31 mouse cellular contexts compared by ENCODE assay signal in the genomic region with DNA sequence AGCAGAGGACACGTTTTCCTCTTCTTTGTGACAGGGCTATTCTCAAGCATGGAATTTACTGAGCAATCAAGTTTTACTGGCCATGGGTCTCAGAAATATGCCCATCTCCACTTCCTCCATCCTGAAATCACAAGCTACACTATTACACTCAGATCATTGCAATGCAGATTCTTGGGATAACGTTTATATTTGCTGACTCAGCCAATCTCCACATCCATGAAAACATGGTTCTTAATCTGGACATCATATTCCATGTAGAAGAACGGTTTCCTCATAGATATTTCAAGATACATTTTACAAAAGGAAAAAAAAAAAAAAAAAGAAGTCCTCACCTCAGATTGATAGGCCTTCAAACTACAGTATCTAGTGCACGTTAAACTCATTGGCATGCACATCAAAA.
"Had no signal": no experiment of that assay in that cellular context is flagged by ENCODE, and none has a peak within 500 bp of the region (broad histone marks: within the 10 kb centered on the region; RNA-seq: fewer than 3 reads in every experiment).

No protein-coding gene starts in this region.

- H3K9me3 ChIP-seq: limb, embryonic 10.5 days; limb, embryonic 12.5 days; limb, embryonic 13.5 days; limb, embryonic 15.5 days; liver, embryonic 12.5 days; liver, embryonic 13.5 days; liver, embryonic 15.5 days; lung, embryonic 15.5 days; megakaryocyte, embryonic 14.5 days; midbrain, embryonic 10.5 days; midbrain, embryonic 12.5 days; midbrain, embryonic 13.5 days; neural tube, embryonic 12.5 days had no signal

- H3K4me1 ChIP-seq: limb, embryonic 10.5 days; limb, embryonic 12.5 days; limb, embryonic 13.5 days; limb, embryonic 15.5 days; liver, embryonic 12.5 days; liver, embryonic 13.5 days; liver, embryonic 15.5 days; lung, embryonic 15.5 days; megakaryocyte, embryonic 14.5 days; midbrain, embryonic 10.5 days; midbrain, embryonic 12.5 days; midbrain, embryonic 13.5 days; neural tube, embryonic 12.5 days had no signal

- DNase-seq: left cerebral cortex, postnatal 4 days; liver; liver, embryonic 13.5 days; liver, postnatal 0 days; lung, adult 18-20 months; lung, adult 2 months; lung, embryonic 14.5 days; lung, postnatal 10 days; lung, postnatal 14 days; lung, postnatal 36 days; lung, postnatal 4 days; midbrain, embryonic 14.5 days had no signal

- H3K9ac ChIP-seq: limb, embryonic 12.5 days; limb, embryonic 13.5 days; limb, embryonic 15.5 days; liver, embryonic 12.5 days; liver, embryonic 13.5 days; liver, embryonic 14.5 days; liver, embryonic 15.5 days; liver, postnatal 0 days; lung, embryonic 14.5 days; lung, embryonic 15.5 days; midbrain, embryonic 12.5 days; midbrain, embryonic 13.5 days; neural tube, embryonic 12.5 days had no signal

- H3K4me3 ChIP-seq: limb, embryonic 10.5 days; limb, embryonic 12.5 days; limb, embryonic 13.5 days; limb, embryonic 15.5 days; liver, embryonic 12.5 days; liver, embryonic 13.5 days; liver, embryonic 15.5 days; lung, embryonic 15.5 days; megakaryocyte, embryonic 14.5 days; midbrain, embryonic 10.5 days; midbrain, embryonic 12.5 days; midbrain, embryonic 13.5 days; myocyte; neural tube, embryonic 12.5 days had no signal

- H3K36me3 ChIP-seq: limb, embryonic 10.5 days; limb, embryonic 12.5 days; limb, embryonic 13.5 days; limb, embryonic 15.5 days; liver, embryonic 12.5 days; liver, embryonic 13.5 days; liver, embryonic 15.5 days; lung, embryonic 15.5 days; midbrain, embryonic 10.5 days; midbrain, embryonic 12.5 days; midbrain, embryonic 13.5 days; neural tube, embryonic 12.5 days had no signal

- H3K27me3 ChIP-seq: limb, embryonic 12.5 days; limb, embryonic 13.5 days; limb, embryonic 15.5 days; liver, embryonic 12.5 days; liver, embryonic 13.5 days; liver, embryonic 15.5 days; lung, embryonic 15.5 days; megakaryocyte, embryonic 14.5 days; midbrain, embryonic 12.5 days; midbrain, embryonic 13.5 days; neural tube, embryonic 12.5 days had no signal

- H3K27ac ChIP-seq: limb, embryonic 10.5 days; limb, embryonic 12.5 days; limb, embryonic 13.5 days; limb, embryonic 15.5 days; liver, embryonic 12.5 days; liver, embryonic 13.5 days; liver, embryonic 14.5 days; liver, embryonic 15.5 days; lung, embryonic 15.5 days; macrophage; midbrain, embryonic 10.5 days; midbrain, embryonic 12.5 days; midbrain, embryonic 13.5 days; neural tube, embryonic 12.5 days had no signal

- ATAC-seq: liver, embryonic 12.5 days; liver, postnatal 0 days; lung, postnatal 0 days; midbrain, embryonic 13.5 days; midbrain, embryonic 16.5 days had no signal

- H3K4me2 ChIP-seq: limb, embryonic 12.5 days; limb, embryonic 13.5 days; limb, embryonic 15.5 days; liver, embryonic 11.5 days; liver, embryonic 12.5 days; liver, embryonic 13.5 days; liver, embryonic 15.5 days; lung, embryonic 14.5 days; lung, embryonic 15.5 days; midbrain, embryonic 11.5 days; midbrain, embryonic 12.5 days; midbrain, embryonic 13.5 days; neural tube, embryonic 12.5 days had no signal
